Mouse (Mus musculus) testis, adult 2 months (tissue): ENCODE results near the gene Gm47791. TPM values are rescaled to one million over a fixed set of nuclear protein-coding genes. Genes with fewer than 3 reads are reported as not detected.

Experiments used
- H3K27ac ChIP-seq: fragments of 200-500 bp; 2 replicates; pipeline ENCODE4 v1.5.1; 2012; ENCODE audit warnings: low read depth, low read length; ENCODE audit not compliant: control insufficient read depth, insufficient read depth
- H3K27me3 ChIP-seq: fragments of 200-500 bp; 2 replicates; pipeline ENCODE4 v1.6.1; 2012; ENCODE audit warnings: mild to moderate bottlenecking, low read length, moderate library complexity; ENCODE audit not compliant: control insufficient read depth, insufficient read depth
- H3K36me3 ChIP-seq: fragments of 200-500 bp; 2 replicates; pipeline ENCODE4 v1.6.1; 2012; ENCODE audit warnings: mild to moderate bottlenecking, low read length; ENCODE audit not compliant: control insufficient read depth, insufficient read depth
- H3K4me1 ChIP-seq: fragments of 200-500 bp; 2 replicates; pipeline ENCODE4 v1.6.1; 2012; ENCODE audit warnings: low read length; ENCODE audit not compliant: control insufficient read depth, insufficient read depth
- H3K4me3 ChIP-seq: fragments of 200-500 bp; 2 replicates; pipeline ENCODE4 v1.5.1; 2012; ENCODE audit warnings: low read depth, mild to moderate bottlenecking, low read length, moderate library complexity, mixed read lengths; ENCODE audit not compliant: control insufficient read depth
- CTCF ChIP-seq: fragments of 200-500 bp; IDR thresholded peaks from 2 replicates; pipeline ENCODE4 v1.5.1; 2012; ENCODE audit warnings: low read depth, mild to moderate bottlenecking, inconsistent platforms, low read length, moderate library complexity; ENCODE audit not compliant: control insufficient read depth, insufficient read depth, insufficient replicate concordance
- POLR2A ChIP-seq: fragments of 200-500 bp; IDR thresholded peaks from 2 replicates; pipeline ENCODE4 v1.6.1; 2012; ENCODE audit warnings: low read depth, mild to moderate bottlenecking, inconsistent platforms, low read length, moderate library complexity; ENCODE audit not compliant: control insufficient read depth
- polyA plus RNA-seq: library from polyadenylated mRNA; depleted of rRNA; stranded (reverse); fragments of >200 nt; gene quantifications from 2 replicates; pipeline ENCODE4 v1.2.3, GENCODE M21; 2012

Gm47791 gene
- polyA plus RNA-seq, 1 experiment = not detected

GRCm38 (mm10) chr1:82766641-82767040, 4.4 kb downstream of the Gm47791 start:
- H3K27ac ChIP-seq = no peak overlapping the region
- no peak overlapping the region for H3K4me3 ChIP-seq
- no peak for TF ChIP-seq POLR2A
- no peak for TF ChIP-seq CTCF
- no peaks in the 10 kb centered on the region for H3K27me3 ChIP-seq
- peaks cover 3% of the 10 kb centered on the region; the same call in 1 of the 2 replicates for H3K4me1 ChIP-seq
- no peaks in the 10 kb centered on the region for H3K36me3 ChIP-seq

- Histone ChIP-seq H3K4me1 (peaks cover 3% of the 10 kb centered on the region; the same call in 1 of the 2 replicates), H3K4me3 (no peak overlapping the region)
- TF ChIP-seq CTCF (no peak), POLR2A (no peak)
Measured at GRCm38 (mm10) chr1:82766227-82766626, 4.8 kb downstream of the Gm47791 start.

GRCm38 (mm10) chr1:82762274-82762673, 8.8 kb downstream of the Gm47791 start:
- no peaks in the 10 kb centered on the region for H3K27me3 ChIP-seq
- no peaks in the 10 kb centered on the region for H3K4me1 ChIP-seq
- H3K27ac ChIP-seq = no peak overlapping the region
- H3K4me3 ChIP-seq = no peak overlapping the region
- H3K36me3 ChIP-seq = no peaks in the 10 kb centered on the region
- no peak for TF ChIP-seq POLR2A
- peak; percentile 30; the same call in 1 of the 2 replicates for TF ChIP-seq CTCF

More at GRCm38 (mm10) chr1:82766227-82766626, 4.8 kb downstream of the Gm47791 start:
- Histone ChIP-seq H3K27me3 (no peaks in the 10 kb centered on the region), H3K27ac (no peak overlapping the region), H3K36me3 (no peaks in the 10 kb centered on the region)

GRCm38 (mm10) chr1:82761454-82762169, 9.4 kb downstream of the Gm47791 start:
- Histone ChIP-seq H3K27ac (no peak overlapping the region), H3K27me3 (no peaks in the 10 kb centered on the region), H3K4me3 (no peak overlapping the region), H3K36me3 (no peaks in the 10 kb centered on the region), H3K4me1 (no peaks in the 10 kb centered on the region)
- TF ChIP-seq POLR2A = no peak
- no peak for TF ChIP-seq CTCF

- Histone ChIP-seq H3K4me1 (no peaks in the 10 kb centered on the region), H3K4me3 (no peak overlapping the region), H3K36me3 (no peaks in the 10 kb centered on the region), H3K27me3 (no peaks in the 10 kb centered on the region), H3K27ac (no peak overlapping the region)
- no peak for TF ChIP-seq CTCF
- no peak for TF ChIP-seq POLR2A
Measured at GRCm38 (mm10) chr1:82759520-82759919, 11.5 kb downstream of the Gm47791 start.

GRCm38 (mm10) chr1:82747714-82748452, 23.2 kb downstream of the Gm47791 start:
- TF ChIP-seq POLR2A (no peak), CTCF (no peak)
- 0 out of 2 replicates have a peak, but pooled peaks cover 2% of the 10 kb centered on the region for H3K36me3 ChIP-seq
- H3K27ac ChIP-seq = no peak overlapping the region
- H3K4me3 ChIP-seq = no peak overlapping the region
- no peaks in the 10 kb centered on the region for H3K27me3 ChIP-seq
- H3K4me1 ChIP-seq = no peaks in the 10 kb centered on the region

GRCm38 (mm10) chr1:82746408-82746807, 24.6 kb downstream of the Gm47791 start:
- Histone ChIP-seq H3K4me3 (no peak overlapping the region), H3K27me3 (no peaks in the 10 kb centered on the region), H3K36me3 (peaks cover 2% of the 10 kb centered on the region; the same call in 1 of the 2 replicates), H3K27ac (no peak overlapping the region), H3K4me1 (no peaks in the 10 kb centered on the region)
- TF ChIP-seq POLR2A (no peak), CTCF (no peak)
